Mouse (Mus musculus) layer of hippocampus, adult 9-11 months (tissue): ENCODE measurements around the gene Gtf3c3.

Experiments
- DNase-seq: peaks from one replicate; pipeline ENCODE4 v3.0.0; 2022

The Gtf3c3 gene

DNA sequence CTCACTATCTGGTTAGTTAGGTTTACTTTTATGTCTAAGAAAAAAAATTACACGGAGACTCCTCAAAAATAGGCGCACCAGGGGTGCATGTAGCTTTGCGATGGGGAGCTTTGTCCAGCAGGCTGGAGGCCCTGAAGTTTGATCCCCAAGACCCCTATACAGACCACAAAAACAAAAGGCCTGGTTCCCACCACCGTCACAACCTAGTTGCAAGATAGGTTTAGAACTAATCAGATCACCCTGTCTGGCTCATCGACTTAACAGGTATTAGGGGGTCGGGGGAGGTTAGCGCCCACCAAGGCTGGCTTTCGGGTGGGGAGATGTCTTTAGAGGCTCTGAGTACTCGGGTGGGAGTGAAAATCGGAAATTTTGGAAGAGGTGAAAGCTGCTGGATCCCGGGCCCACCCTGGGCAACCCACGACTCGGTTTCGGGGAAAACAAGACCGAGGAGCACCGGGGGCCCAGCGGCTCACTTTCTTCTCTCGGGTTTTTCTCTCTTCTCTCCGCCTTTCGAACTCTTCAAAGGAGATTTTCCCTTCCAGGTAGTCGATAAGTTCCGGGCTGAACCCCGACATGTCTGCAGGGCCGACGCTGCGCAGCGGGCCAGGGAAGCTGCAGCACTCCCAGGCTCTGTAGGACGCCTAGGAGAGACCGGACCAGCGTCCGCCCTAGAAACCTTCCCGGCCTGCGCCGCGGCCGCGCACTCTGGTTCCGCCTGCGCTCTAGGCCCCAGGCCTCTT is at the start of gene Gtf3c3:
TSS of gene Gtf3c3 (minus strand) at position 632 of the 740 bp plus-strand sequence.
- peak; percentile 72 for DNase-seq

GRCm38 (mm10) chr1:54484744-54485420 is 46.1 kb upstream of the Gtf3c3 start:
- no peak for DNase-seq

DNA sequence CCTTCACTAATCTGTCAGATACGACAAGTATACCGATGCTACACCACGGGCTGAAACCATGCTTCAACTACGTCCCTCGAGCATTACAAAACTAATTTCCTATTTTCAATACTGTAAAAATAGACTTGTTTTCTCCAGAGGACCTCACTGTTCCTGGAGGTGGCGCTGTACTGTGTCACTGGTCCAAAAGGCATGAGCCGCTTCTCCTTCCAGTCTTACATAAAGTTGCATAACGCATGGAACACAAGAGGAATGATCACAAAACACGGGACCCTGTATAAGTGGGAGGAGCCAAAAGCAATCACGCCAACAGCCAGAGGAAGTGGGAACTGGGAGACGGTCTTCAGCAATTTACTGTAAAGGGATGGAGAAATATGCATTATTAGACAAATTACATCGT is 41.7 kb upstream of the Gtf3c3 start:
- no peak for DNase-seq

- peak; percentile 26 for DNase-seq
These were observed 29.9 kb upstream of the Gtf3c3 start for GRCm38 (mm10) chr1:54468662-54469061.

DNA sequence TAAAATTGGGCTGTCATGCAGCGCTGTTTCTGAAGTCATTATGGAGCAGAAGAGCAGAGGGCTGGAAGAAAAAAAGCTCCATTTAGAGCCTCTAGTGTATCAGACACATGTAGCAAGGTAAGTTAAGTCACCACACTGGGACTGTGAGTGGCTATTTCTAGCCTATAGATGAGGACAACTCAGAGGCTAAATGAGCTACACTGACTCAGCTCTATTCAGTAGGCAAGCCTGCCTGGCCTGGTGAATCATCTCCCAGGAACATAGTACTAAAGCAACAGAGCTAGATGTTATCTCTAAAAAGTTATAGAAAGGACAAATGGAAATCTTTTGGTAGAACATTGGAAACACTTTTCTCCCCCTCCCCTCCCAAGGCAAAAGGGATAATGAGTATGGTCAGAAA is 28.6 kb upstream of the Gtf3c3 start:
- DNase-seq = peak; percentile 14

GRCm38 (mm10) chr1:54452116-54452515 is 13.3 kb upstream of the Gtf3c3 start:
- DNase-seq = no peak

- no peak for DNase-seq
These were observed 10.1 kb upstream of the Gtf3c3 start for GRCm38 (mm10) chr1:54448833-54449232.

- DNase-seq = no peak
These were observed 4.9 kb upstream of the Gtf3c3 start for GRCm38 (mm10) chr1:54443641-54444040.

DNA sequence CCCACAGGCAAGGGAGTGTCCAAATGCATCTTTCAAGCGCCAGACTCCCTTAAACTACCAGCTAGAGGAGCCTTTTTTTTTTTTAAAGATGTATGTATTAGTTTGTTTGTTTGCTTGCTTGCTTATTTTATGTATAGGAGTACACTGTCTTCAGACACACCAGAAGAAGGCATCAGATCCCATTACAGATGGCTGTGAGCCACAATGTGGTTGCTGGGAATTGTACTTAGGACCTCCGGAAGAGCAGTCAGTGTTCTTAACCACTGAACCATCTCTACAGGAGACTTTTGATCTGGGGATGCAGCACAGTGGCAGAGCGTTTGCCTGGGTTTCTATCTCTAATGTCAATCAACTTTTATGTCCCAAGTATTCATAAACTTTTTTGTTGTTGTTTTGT is 307 bp upstream of the Gtf3c3 start:
- DNase-seq = no peak

DNA sequence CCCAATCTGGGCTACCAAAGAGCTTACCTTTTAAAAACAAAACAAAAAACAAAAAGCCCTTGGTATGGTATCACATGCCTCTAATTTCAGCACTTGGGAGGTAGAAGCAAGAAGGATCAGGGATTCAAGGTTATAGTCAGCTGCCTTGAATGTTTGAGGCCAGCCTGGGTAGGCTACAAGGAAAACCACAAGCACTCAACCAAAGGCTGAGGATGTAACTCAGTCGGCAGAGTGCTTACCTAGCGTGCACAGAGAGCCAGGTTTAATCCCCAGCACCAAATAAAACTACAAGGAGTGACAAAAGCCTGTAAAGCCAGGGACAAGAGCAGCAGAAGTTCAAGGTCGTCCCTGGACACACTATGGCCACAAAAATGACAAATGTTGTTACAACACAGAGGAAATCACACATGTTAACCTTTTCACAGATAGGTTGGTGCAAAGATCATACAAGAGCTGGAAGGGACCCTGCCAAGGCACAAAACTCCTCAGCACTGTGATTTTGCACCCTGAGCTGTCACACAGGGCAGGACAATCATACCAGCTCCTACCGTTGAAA is 16.5 kb downstream of the Gtf3c3 start:
- DNase-seq = no peak

- DNase-seq = no peak
These were observed 17.1 kb downstream of the Gtf3c3 start for GRCm38 (mm10) chr1:54421670-54422069.

DNA sequence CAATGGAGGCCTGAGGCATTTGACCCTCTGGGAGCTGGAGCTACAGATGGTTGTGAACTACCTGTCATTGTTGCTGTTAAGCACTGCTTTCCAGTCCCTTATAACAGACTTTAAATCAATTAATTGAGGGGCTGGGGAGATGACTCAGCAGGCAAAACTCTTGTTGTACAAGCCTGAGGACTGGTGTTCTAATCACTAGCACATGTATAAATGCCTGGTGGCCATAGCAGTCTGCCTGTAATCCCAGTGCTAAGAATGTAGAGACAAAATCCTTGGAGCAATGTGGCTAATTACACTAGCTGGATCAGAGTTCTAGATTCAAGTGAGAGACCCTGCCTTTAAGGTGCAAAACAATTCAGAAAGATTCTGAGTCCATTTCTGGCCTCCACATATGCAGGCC is 36.0 kb downstream of the Gtf3c3 start:
- DNase-seq = no peak

GRCm38 (mm10) chr1:54384221-54384620 is 54.5 kb downstream of the Gtf3c3 start:
- no peak for DNase-seq

DNA sequence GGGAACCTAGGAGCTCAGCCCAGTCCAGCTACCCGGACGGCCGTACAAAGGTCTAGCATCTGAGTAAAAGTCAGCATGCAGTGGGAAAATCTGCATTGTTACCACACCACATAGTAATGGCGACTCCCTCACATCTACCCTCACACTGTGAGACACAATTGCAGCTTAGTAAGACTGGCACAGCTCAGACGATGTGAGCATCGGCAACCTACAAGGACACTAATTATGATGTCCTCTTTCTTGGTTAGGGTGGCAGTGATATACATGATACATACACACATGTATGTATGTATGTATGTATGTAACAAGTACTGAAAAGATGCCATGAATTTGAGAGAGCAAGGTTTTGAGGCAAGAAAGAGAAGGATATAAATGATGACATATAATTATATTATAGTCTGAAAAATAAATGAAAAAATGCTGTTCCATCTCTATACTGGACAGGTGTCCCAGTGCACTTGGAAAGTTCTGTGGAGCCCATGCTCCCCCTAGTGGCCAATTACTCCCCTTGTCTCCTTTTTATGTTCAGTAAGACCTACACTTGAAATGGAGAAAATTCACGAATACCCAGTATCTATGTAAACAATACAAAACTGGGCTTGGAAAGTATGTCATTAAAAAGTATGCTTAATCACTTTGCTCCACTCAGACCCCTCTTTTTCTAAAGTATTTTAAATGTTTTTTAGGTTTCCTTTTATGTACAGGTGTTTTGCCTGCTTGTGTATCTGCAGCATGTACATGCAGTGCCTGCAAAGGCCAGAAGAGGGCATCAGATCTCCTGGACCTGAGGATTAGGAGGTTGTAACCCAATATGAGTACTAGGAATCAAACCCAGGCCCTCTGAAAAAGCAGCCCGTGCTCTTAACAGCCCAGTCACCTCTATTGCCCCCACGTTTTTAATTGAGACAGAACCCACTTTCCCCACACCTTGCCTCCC is 57.5 kb downstream of the Gtf3c3 start:
- DNase-seq = peak; percentile 26

GRCm38 (mm10) chr1:54377506-54378051 is 61.2 kb downstream of the Gtf3c3 start:
- DNase-seq = no peak

GRCm38 (mm10) chr1:54356566-54356965 is 82.2 kb downstream of the Gtf3c3 start:
- no peak for DNase-seq

DNA sequence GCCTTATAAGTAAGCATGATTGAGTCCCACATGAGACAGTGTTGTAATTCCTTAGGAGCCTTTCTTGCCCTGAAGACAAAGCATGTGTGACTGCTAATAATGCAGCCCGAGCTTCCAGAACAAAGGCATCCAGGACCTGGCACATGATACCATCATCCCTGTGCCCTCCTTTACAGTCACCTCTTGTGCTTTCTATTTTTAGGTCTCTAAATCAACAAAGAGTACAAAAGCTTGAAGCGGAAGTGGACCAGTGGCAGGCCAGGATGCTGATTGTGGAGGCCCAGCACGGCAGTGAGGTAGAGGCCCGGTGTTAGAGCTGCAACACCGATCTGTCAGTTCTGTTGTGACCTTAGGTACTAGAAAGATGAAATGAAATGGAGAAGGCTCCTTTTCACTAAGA is 83.3 kb downstream of the Gtf3c3 start:
- no peak for DNase-seq

GRCm38 (mm10) chr1:54354786-54355185 is 84.0 kb downstream of the Gtf3c3 start:
- DNase-seq = no peak
